Mouse (Mus musculus): Measurements from ENCODE around the gene Tmc5.

The Tmc5 gene

DNA sequence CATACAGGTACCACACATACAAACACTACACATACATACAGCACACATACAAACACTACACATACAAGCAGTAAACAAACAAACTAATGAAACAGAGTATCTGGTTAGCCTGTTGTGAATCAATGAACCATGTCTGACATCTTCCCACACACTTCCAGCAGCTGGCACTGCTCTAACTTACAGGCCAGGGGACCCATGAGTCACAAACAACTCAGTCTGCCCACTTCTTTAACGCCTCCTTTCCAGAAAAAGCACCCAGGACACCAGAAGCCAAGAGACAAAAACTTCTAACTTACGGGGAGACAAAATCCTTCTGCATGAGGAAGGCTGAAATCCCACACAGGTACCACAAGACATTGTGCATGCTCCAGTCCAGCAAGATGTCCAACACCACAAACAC, 94.2 kb downstream of the Tmc5 start:
- in situ Hi-C loops (cut with MboI, MseI) = no loop called here

DNA sequence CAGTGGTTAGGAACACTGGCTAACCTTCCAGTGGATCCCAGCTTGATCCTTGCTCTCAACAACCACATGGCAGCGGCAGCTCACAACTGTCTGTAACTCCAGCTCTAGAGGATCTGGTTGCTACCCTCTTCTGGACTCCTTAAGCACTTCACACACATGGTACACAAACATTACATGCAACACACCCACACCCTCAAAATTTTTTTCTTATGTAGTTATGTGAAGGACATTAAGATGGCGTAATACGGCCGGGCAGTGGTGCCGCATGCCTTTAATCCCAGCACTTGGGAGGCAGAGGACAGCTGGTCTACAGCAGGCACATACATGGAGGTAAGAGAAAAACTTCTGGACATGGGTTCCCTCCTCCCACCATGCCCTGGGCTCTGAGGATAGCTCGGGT, 99.0 kb downstream of the Tmc5 start:
- in situ Hi-C loops (cut with MboI, MseI) = no loop called here

DNA sequence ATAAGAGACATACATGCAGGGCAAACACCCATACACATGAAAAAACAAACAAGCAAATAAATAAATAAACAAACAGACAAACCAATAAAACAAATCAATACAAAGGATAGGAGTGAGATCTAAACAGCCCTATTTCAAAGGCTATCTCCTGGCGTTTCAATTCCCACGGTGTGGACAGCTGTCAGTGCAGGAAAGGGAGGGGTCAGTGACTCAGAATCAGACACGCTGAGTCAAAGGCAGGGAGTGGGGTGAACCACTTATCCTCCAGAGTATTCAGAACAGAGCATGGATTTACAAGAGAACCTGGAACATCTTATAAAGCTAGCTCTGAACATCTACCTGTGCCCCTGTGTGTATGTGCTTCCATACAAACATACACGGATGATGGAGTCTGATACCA, 100.1 kb downstream of the Tmc5 start:
- in situ Hi-C loops (cut with MboI, MseI) = no loop called here

DNA sequence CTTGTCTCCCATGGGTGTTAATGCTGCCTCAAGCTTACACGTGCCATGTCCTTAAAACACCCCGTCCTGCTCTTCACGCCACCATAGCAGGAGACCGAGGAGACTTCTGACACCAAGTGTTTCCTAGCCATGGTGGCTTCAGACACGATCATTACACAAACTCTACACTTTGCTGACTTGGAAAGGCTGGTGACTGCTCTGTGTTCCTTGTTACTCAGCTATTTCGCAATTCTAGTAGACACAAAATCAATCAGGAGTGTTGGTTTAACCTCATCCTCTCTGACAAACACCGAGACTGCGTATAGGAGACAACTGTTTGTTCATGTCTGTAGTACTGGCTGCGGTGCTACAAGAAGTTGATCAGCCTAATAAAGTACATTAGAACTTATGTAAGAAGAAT, 101.8 kb downstream of the Tmc5 start:
- in situ Hi-C loops (cut with MboI, MseI) = no loop called here

DNA sequence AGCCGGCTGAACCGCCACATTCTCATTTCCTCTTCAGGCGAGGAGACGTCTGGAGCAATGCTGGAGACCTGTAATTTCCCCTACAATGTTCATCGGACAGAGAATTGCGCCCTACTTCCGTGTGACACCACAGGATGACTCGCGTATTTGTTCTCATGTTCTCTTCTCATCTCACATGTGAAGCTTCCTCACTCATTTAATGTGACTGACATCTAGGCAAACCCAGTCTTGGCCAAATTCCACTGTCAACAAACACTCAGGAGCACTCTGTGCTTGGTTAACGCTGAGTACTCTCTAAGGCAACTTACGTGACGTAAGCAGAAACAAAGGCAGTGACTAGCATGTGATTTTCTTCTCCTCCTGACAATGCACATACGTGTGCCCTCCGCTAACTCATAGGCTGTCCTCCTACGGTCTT, 106.1 kb downstream of the Tmc5 start:
- in situ Hi-C loops (cut with MboI, MseI) = loop anchor here (10.0 kb wide), 1 partner anchor 578 kb away; the partner anchor contains the start of gene Arl6ip1

DNA sequence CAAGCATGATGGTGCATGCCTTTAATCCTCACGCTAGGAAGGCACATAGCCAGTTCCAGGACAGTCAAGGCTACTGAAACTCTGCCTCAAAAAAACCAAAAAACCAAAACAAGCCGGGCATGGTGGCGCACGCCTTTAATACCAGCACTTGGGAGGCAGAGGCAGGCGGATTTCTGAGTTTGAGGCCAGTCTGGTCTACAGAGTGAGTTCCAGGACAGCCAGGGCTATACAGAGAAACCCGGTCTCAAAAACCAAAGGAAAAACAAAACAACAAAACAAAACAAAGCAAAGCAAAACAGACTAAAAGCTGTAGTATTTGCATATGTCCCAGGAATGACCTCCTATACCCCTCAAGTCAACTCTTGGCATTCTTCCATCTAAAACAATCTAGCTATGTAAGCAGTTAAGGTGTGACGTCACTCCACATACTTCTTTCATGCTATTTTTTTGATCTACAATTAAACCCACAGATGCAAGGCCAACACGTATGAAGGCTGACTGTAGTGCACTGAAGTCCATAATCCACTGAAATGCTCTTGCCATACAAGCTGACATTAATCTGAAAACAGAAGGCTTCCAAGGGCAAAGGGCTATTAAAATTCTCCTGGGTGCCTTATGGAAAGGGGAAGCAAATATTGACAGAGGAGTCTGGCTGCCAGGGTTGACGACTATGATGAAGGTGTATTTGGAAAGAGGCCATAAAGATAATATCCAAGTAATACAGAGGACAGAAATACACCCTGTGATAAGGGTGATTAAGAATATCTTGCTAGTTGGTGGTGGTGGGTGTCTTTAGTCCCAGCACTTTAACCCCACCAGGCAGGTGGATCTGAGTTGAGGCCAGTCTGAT, 107.1 kb downstream of the Tmc5 start:
- in situ Hi-C loops (cut with MboI, MseI) = loop anchor here (10.0 kb wide), 1 partner anchor 579 kb away; the partner anchor contains the start of gene Arl6ip1

DNA sequence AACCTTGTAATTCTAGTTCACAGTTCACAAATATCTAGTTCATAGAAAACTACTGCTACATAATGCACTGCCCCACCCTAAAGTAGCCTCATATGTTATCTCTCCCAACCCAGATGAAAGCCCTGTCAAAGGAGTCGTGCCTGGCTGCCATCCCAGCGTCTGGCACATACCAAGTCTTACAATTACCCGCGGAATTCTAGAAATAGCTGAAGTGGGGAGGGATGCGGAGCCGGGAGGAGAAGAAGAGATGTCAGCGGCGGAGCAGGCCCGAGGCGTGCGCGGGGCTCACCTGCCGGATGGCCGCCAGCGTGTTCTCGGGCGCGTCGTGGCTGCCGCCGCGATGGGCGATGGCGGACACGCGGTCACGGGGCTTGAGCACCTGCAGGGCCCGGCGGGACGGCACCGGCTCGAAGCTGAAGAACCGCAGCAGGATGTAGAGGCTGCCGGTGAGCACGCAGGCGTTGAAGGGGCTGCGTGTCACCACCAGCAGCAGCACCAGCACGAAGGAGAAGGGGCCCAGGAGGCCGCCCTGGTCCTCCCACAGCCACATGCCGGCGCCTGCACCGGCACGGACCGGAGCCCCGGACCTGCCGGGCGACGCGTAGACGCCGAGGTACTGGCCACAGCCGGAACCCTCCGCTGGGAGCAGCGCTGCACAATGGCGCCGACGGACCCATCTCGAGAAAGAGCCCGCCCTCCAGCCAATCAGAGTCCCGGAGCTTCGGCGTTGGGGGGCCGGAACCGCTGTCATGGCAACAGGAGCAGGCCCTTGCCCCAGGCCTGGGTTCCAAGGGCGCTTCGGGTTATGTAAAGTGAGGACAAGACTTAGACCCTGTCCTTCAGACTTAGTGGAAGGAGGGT, 108.2 kb downstream of the Tmc5 start, which contains the start of gene Gde1:
Gde1 (minus strand) TSS at position 678 of the 861 bp plus-strand sequence.
- in situ Hi-C loops (cut with MboI, MseI) = loop anchor here (10.0 kb wide), 1 partner anchor 581 kb away; the partner anchor contains the start of gene Arl6ip1

DNA sequence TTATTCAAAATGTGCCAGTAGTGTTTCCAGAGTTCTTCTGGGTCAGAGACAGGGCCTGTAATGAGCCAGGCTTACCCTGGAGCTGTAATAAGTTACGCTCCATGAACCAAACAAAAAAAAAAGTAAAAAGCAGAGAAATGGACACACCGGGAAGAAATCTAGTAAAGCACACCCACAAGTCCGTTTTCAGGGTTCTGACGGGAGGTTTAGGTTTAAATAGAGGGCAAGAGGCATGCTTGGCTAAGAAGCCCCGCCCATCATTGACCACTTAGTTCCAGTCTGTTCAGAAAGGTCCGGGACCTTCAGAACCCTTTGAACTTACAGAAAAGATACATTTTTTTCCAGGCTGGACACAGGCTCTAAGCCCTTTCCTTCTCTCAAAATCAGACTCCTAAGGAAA, 109.0 kb downstream of the Tmc5 start:
- in situ Hi-C loops (cut with MboI, MseI) = loop anchor here (10.0 kb wide), 1 partner anchor 581 kb away; the partner anchor contains the start of gene Arl6ip1

DNA sequence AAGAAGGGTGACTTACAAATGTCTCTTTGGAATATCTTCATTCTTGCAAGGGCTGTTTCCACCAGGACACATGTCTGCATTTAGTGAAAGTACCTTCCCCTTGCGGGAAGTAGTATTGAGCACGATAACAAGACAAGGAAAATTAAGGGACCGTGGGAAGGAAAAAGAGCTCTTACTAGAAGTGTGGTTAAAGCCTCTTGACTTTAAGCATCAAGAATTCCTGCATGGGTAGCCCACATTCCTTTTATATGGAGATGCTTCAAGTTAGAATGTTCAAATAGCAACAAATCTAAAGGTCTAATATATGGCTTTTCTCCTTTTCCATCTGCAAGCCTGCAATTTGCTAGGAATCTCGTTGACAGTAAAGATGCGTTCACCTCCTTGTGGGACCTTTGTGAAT, 109.4 kb downstream of the Tmc5 start:
- in situ Hi-C loops (cut with MboI, MseI) = loop anchor here (10.0 kb wide), 1 partner anchor 582 kb away; the partner anchor contains the start of gene Arl6ip1

DNA sequence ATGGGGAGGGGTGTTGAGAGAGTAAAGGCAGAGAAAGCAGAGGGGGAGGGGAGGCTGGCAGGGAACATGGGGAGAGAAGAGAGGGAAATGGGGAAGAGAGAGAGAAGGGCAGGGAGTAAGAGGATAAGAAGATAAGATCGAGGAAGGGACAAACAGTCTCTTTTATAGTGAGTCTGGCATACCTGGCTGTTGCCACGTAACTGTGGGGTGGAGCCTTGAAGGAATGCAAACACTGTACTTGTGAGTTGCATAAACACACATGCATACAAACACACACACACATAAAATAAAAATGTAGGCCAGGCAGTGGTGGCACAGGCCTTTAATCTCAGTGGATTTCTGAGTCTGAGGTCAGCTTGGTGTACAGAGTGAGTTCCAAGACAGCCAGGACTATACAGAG, 110.1 kb downstream of the Tmc5 start:
- in situ Hi-C loops (cut with MboI, MseI) = loop anchor here (10.0 kb wide), 1 partner anchor 582 kb away; the partner anchor contains the start of gene Arl6ip1

DNA sequence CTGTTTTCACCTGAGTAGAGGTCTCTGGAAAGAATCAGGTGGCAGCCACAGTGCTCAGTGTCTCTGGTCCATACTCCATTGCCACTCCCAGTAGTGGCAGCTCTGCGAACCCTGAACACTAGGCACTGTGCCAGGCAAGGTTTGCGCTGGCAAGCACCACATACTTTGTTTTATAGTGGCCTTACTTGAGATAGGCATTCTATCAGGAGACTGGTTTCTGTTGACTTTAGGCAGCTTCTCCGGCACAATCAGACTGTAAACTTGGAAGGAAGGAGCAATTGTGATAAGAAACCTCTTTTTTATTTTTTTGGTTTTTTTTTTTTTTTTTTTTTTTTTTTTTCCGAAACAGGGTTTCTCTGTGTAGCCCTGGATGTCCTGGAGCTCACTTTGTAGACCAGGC, 110.9 kb downstream of the Tmc5 start:
- in situ Hi-C loops (cut with MboI, MseI) = loop anchor here (10.0 kb wide), 1 partner anchor 583 kb away; the partner anchor contains the start of gene Arl6ip1

DNA sequence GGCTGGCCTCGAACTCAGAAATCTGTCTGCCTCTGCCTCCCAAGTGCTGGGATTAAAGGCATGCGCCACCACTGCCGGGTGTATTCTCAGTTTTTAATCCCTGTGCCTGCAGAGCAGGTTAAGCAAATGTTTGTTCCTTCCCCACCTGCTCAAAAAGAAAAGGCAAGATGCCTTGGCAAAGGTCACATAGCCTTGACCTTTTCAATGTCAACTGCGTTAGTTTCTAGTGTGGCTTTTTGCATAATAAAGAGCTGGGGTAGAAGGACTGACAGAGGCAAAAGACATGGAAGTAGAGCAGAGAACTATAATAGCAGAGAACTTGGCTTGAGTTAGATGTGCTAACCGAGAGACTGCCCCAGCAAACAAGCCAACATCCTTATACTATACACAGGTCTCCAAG, 113.7 kb downstream of the Tmc5 start:
- in situ Hi-C loops (cut with MboI, MseI) = no loop called here

DNA sequence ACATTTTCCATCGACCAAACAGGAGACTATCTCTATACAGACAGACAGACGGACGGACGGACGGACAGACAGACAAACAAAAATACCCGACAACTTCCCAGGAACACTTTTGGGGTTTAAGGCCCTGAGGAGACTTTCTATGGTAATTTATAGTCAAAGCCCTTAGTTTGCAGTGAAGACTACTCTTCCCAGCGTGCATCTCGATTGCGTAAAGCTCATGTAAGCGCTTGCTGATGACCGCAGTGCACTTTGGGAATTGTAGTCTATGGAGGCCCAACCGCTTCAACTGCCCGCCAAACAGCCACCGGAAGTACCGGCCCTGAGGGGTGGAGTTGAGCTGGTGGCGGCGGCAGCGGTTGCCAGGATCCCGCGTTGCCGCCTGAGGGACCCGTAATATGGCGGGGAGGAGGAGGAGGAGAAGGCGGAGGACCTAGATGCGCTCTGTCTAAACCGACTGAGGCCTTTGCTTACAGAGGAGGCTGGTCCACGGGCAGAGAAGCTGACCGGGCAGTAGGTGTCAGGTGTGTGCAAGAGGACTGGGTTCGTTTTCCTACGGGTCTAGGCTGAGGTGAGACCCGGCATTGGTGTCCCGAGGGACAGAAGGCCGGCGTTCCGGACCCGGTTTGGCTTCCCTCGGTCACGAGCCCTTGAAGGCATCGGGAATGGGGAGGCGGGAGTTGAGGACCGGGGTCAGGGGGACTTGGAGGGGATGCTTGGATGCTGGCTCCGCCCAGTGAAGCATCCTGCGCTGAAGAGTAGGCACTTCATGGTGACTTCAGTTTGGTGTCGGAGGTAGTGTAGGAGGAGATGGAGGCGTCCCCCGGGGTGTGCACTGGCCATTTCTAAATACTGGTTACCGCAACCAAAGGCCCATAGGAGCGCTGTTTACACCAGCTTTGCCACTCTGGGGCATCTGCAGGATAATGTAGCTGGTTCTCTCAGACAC, 115.4 kb downstream of the Tmc5 start, which contains the start of gene Ccp110:
Ccp110 (plus strand) TSS at position 325 of the 946 bp plus-strand sequence.
- in situ Hi-C loops (cut with MboI, MseI) = no loop called here

DNA sequence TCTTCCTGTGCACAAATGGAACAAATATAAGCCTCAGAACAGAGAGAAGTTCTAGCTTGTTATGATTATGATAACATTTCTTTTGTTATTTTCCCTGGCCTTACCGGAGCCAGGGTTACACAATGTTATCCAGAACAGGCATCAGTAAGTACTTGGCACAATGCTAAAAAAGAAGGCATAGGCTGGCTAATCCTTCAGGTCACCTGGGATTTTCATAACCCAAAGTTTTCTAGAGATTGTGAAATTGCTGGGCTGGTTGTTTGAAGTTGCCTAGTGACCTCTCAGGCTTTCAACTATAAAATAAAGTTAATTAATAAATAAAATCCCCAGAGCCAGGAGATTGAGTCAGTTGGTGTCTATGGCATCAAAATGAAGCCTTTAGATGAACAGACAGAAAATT, 117.8 kb downstream of the Tmc5 start:
- in situ Hi-C loops (cut with MboI, MseI) = no loop called here

DNA sequence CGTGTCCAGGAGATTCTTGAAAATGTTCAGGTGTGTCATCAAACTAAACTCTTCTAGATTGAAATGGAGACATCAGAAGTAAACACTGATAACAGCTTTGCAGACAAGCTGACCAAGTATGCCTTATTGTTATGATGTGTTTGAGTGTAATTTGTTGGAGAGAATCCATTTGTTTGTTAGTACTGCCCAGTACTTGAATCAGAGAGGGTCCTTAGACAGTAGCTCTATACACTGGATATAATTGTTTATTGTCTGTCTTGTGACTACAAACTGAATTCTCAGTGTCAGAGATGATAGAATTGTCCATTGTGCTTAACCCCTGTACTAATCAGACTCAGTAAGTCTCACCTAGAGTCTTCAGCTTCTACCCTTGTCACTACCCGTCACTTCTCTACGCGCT, 121.0 kb downstream of the Tmc5 start:
- in situ Hi-C loops (cut with MboI, MseI) = no loop called here

DNA sequence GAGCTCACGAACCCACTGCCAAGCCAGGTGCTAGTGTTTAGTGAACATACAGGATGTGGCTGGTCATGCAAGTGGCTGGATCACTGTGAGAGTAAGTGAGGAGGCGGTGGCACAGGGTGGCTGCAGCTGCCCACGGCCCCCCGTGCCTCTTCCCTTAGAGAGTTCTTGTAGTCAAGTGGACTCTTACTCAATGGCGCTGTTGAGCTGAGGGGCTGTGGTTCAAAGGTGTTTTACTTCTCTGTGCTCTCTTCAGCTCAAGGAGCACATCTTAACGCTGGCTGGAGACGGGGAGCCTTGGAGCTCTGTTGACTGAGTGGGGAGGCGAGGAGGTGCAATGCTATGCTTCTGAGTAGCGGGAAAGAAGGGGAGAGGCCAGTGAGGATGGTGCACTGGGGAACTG, 126.8 kb downstream of the Tmc5 start:
- in situ Hi-C loops (cut with MboI, MseI) = no loop called here

Measured in T-helper 1 cell (primary cell).